Mouse (Mus musculus) cerebellum, postnatal 10 days (tissue): ENCODE measurements around the gene Ppard.

ENCODE experiments used
- DNase-seq, 2 experiments: peaks; one replicate each; pipeline ENCODE4 v3.0.0; 2021; ENCODE audit warnings: mixed read lengths in 2 of 2

Ppard gene

DNA sequence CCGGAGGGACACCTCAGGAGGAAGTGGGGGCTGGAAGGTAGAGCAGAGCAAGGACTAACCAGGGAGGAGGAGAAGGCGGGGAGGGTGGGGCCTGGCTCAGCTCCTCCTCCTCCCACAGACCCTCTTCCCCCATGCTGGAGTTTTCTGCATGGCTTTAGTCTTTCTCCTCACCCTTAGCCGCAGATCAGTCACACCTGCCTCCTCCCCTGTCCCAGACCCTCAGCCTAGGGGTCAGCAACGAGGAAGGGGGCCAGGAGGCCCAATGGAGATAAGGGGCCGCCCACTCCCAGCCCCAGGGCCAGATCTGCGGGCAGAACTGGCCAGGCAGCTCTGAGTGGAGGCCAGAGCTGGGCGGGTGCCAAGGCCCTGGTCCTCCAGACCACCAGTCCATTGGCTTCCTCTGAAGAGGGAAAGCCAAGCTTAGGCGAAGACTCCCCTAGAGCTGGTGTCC lies 112.8 kb downstream of the Ppard start:
- DNase-seq: peak; percentile 67 to 74

- no peak for DNase-seq
Measured at GRCm38 (mm10) chr17:28345882-28346281, 113.4 kb downstream of the Ppard start.

DNA sequence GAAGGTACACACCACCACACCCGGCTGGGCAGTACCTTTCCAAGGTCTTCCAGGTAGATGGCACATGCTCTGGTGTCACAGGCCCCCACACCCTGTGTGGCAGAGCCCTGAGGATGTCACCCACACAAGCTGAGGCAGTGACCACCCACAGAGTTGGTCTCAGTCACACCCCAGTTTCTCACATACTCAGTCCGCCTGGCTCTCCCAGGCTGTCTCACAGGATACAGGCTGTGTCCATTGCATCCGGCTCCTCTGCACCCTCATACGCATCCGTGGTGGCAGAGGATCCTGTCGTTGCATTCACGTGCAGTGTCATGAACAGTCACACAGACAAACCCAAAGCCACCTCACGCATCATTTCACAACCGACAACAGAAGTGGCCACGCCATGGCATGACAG lies 114.8 kb downstream of the Ppard start:
- no peak for DNase-seq

- no peak for DNase-seq
Measured at GRCm38 (mm10) chr17:28348211-28348610, 115.7 kb downstream of the Ppard start.

DNA sequence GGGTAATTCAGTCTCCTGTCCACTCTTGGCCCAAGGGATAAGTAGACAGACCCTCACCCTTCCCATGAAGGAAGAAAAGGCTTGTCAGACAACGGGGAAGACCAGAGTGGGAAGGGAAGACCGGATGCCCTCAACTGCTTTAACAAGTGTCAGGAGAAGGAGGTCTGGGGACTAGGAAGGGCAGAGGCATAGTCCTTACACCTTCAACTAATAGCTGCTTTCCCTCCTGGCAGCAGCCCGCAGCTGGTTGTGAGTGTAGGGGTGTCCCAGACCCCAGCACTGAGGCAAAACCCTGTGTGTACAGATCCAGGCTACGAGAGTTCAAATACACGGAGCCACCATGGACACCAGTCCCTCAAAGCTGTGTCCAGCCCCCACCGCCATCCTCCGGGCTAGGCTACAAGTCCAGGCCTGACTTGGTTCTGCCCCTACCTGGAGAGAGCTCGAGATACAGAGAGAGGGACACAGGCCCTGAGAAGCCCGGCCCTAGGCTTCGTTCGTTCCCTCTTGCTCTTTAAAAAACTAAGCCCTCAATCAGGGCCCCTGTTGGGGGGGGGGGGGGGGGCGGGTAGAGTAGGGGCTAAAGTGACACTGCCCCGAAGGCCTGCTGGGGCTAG lies 116.9 kb downstream of the Ppard start:
- DNase-seq: no peak

GRCm38 (mm10) chr17:28349901-28350465 lies 117.5 kb downstream of the Ppard start:
- no peak for DNase-seq

DNA sequence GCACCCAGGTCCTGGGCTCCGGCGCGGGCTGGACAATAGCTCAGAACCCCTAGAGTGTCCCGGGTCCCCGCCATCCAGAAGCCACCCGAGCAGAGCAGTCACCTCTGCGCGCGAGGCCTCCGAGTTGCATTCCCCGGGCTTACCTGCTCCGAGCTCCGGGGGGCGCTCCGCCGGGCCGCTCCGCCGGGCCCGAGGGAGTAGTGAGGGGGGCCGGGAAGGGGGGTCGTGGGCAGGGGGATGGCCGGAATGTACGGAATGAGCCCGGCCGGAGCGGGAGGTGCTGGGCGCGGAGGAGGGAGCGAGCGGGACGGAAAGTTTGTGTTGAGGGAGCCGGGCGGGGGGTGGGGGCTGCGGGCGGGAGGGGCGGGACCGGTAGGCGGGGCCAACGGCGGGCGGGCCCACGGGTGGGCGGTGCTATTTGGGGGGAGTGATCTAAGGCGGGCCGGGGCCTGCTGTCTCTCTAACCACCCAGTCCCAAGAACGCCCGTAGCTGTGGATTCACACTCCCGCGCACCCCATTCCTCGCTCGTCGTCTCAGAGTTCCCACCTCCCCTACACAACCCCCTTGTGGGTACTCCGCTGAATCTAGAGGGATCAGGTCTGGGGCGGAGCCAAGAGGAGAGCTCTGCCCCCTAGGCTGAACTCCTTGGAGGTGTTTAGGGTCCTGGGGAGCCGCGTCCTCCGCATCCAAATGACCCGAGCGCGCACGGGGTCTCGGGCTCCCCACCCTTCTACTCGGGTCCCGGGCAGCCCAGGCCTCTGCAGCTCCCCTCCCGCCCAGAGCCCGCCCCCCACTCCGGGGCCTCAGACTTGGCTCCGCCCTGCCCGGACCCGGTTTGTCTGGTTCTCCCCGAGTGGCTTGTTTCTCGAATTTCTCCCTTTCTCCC lies 118.2 kb downstream of the Ppard start, which contains the start of gene Tead3:
TSS of gene Tead3 (minus strand) at position 352 of the 887 bp plus-strand sequence.
- DNase-seq: peak; percentile 73 to 82
